Mouse (Mus musculus) heart, adult 2 months (tissue): ENCODE measurements at regions not wholly inside any gene's neighbourhood (a gene's known extent, or its start where the extent isn't known, plus 50 kb on each side); places are given as distances from the start of the nearest gene placed in this dataset.

Source experiments
- CTCF ChIP-seq: fragments of 200-600 bp; IDR thresholded peaks from 2 replicates; pipeline ENCODE4 v1.8.1; 2022; ENCODE audit warnings: antibody characterized with exemption, mild to moderate bottlenecking, moderate library complexity
- POLR2A ChIP-seq: fragments of 200-500 bp; IDR thresholded peaks from 2 replicates; pipeline ENCODE4 v1.6.1; 2011; ENCODE audit warnings: mild to moderate bottlenecking, low read depth, low read length, control low read depth; ENCODE audit not compliant: insufficient read depth

GRCm38 (mm10) chr5:118428323-118429095, 132.0 kb upstream of the Med13l start:
- TF ChIP-seq CTCF (no peak), POLR2A (no peak)
